Mouse (Mus musculus): ENCODE measurements around the gene Dhfr.

GRCm38 (mm10) chr13:92351100-92351499 lies 3.4 kb upstream of the Dhfr start:
- TF ChIP-seq ZNF384 (IDR thresholded peaks at IDR 0.05; ENCODE audit: low read depth, low read length), result no peak
- no peak for TF ChIP-seq CHD2 (IDR thresholded peaks at IDR 0.05; ENCODE audit: low read depth, low read length)
